Mouse (Mus musculus) thymus, postnatal 25 days (tissue): ENCODE data around the gene Cacul1.

ENCODE experiments used
- DNase-seq: peaks from one replicate; pipeline ENCODE4 v3.0.0; 2022

The Cacul1 gene

GRCm38 (mm10) chr19:60529302-60529701, 51.5 kb downstream of the Cacul1 start:
- no peak for DNase-seq

DNA sequence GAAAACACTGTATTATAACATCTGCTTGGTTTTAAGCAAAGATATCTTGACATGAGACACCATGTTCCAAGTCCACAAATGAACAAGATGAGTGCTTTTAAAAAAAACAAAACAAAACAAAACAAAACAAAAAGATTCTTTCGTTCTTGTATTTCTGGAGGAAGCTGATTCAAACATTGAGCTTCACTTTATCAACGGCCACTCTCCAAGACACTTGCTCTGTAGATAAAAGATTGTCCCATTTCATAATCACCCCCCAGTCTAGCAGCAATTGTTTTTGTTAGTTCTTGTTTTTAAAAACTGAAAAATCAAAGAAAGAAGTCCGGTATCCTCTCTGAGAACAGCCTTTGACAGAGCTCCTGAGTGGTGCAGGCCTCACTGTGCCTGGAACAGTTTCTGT, 52.2 kb downstream of the Cacul1 start:
- DNase-seq, result no peak

DNA sequence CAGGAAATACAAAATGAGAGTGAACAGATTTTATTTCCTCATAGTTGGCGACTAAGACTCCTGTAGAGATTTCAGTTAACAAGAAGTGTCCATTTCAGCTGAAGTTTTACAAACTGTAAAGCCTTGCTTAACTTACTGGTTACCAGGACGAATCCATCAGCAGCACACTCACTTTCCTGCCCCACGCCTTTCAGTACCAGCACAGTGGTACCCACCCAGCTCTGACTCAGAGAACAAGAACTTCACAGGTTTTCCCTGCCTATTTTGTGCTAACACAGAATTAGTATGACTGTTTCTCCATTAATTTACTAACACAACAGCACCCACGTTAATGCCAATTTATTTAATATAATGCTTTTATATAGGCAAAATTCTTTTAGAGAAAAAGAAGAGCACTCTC, 53.9 kb downstream of the Cacul1 start:
- no peak for DNase-seq

GRCm38 (mm10) chr19:60525086-60525485, 55.7 kb downstream of the Cacul1 start:
- DNase-seq, result no peak

DNA sequence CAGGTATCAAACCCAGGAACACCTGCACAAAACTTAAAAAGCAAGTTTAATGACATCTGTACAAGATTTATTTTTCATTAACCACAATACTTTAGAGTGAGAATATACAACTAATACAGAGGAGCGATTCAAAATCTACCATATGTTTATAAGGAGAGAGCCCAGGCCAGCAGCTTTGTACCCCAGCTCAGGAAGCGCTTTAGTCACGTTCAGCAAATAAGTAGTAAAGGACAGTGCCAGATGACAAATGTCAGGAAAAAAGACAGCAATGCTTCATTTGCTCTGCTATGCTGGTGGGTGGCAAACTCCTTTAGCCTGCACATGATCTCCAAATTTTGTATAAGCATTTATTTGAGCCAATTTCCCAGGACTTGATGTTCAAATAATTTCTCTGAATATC, 56.1 kb downstream of the Cacul1 start:
- DNase-seq, result no peak

DNA sequence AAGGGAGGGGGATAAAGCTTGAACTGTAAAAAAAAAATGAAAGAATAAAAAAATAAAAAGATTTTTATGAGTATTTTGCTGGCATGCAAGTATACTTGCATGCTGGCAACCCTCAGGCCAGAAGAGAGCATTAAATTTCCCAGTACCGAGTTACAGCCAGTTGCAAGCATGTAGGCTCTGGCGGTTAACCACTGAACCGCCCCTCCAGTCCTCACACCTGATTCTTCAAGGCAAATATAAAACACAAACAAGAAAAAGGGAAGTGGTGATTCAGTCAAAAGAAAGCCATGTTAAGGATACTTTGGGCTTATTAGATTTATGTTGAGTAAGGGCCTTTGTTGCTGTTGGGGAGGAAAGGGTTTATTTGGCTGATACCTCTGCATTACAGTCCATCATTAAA, 60.7 kb downstream of the Cacul1 start:
- DNase-seq, result no peak

DNA sequence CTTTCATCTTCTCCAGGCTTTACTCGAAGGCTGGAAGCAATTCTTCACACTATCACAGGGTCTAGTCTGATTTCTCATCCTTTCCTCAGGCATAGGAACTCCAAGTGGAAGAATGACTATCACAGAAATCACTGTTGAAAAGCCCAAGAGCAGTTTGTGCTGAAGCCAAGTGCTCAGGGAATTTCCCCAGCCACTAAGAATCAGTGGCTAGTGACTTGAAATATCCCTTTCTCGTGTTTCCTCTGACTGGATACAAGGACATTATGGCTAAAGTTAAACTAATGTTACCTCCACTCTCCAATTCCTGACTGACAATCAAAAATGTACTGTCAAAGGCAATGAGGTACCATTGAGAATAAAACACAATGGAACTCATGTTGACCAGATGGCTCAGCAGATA, 65.8 kb downstream of the Cacul1 start:
- no peak for DNase-seq

DNA sequence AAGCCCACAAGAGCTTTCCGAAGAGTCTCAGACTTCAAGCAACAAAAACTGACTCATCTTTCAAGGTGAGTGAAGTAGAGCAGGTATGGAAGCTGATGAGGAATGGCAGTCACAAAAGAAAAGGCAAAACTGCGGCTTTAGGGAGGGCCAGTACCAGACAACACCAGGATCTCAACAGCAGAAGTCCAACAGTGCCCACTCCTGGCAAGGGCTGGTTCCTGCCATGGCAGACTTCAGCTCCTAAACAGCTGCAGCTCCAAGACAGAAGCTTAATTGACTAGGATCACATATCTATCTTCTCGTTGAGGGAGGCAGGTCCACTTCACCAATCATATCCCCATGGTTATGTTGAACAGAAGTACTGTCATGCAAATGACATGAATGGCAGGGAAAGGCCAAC, 67.4 kb downstream of the Cacul1 start:
- DNase-seq, result no peak

DNA sequence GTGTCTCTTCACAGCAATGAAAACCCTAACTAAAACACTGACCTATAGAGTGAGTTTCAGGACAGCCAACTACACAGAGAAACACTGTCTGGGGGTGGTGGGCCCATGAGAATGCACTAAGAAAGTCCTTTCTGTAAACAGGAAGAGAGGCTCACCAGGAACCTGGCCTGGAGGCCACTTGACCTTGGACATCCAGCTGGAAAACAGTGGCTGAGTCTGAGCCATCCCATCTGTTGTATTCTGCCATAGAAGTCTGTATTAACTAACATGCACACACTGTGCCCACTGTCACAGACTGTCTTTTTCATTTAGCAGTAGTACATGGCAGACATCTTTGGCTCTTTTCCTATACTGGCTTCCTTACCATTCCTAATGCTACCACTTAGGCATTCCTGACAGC, 80.6 kb downstream of the Cacul1 start:
- no peak for DNase-seq

DNA sequence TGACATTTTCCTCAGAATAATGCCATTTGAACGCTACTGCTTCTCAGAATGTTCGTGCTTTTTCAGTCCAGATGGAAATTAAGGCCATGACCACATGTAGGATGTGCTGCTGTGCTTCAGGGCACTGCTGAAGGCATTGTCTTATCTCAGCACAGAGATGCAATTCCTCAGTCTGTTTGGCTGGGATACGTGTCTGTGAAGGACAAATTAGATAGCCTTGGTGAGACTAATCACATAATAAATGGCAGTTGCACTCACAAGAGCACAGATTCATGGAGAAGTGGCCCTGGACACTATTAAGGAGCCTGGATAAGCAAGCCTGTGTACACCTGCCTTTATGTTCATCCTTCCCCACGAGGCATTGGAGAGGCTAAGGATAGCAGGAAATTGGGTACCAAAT, 83.7 kb downstream of the Cacul1 start:
- DNase-seq, result no peak

DNA sequence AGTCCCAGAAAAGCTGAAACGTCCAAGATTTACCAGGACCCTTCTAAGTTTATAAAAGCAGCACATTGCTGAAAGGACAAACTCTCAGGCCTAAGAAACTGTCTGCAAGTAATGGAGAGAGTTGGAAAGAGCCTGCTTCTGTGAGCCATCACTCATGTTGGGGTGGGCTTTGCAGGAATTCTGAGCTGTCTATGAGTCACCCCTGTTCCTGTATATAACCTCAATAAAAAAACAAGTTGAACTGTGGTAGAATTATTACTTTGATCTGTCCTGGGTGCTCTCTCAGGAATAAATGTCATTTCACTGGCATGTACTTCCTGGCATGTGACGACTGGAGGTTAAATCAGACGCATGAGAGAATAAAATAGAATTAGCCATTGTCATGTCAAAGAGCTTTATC, 85.1 kb downstream of the Cacul1 start:
- no peak for DNase-seq

DNA sequence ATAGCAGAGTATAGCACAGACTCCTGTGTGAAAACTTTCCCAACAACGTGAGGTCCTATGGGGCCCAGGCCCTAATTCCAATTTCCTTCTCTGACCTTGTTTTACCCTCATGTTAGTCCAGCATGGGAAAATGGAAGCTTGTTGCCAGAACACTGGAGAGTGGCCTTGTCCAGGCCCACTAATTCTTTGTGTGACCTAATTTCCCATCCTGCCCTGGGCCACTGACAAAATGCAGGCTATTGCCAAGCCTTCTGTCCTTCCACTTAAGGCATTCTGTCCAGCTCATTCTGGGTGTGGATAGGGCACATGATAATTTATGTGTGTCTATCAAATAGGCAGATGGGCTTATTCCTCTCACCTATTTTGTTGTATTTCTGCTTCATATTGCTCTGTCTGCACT, 91.3 kb downstream of the Cacul1 start:
- no peak for DNase-seq

DNA sequence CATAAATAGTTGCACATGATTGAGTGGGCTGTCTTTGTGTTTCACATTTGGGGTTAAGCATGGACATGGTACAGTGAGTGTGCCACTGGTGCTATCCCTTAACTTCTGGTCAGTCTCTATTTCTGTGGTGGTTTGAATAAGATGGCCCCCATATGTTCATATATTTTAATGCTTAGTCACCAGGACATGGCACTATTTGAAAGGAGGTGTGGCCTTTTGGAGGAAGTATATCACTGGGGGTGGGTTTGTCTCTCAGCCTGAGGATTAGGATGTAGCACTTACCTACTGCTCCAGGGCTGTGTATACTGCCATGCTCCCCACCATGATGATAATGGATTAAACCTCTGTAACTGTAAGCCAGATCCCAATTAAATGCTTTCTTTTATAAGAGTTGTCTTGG, 95.6 kb downstream of the Cacul1 start:
- no peak for DNase-seq

GRCm38 (mm10) chr19:60478859-60479258, 102.0 kb downstream of the Cacul1 start:
- DNase-seq, result no peak

DNA sequence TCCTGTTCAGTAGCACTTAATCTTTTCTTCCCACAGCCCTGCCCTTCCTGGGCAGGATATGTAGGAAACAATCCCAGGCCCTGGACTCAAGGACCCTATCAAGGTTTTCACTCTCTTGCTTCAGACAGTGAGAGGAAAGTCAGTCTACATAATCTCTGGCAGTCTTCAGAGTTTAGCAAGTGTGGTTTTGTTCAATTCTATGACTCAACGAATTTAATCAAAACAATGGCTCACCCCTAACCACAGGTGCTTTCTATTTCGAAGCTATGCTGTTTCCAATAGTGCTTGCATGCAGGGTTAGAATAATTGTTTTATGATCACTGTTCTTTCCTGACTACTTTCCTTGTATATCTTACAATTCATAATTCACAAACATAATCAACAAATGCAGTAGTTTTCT, 103.0 kb downstream of the Cacul1 start:
- DNase-seq, result no peak
